Mouse (Mus musculus): ENCODE results near the gene Myocd. TPM values are rescaled to one million over a fixed set of nuclear protein-coding genes. Genes with fewer than 3 reads are reported as not detected.

Gene Myocd
- polyA plus RNA-seq (2012; rRNA removed), result 0.39 and 0.59 TPM in 2 replicates
- polyA plus RNA-seq (2014; fragmentation: Nextera tagmentation; extraction: Ambion mirVana), result 0.50 and 0.75 TPM in 2 replicates

DNA sequence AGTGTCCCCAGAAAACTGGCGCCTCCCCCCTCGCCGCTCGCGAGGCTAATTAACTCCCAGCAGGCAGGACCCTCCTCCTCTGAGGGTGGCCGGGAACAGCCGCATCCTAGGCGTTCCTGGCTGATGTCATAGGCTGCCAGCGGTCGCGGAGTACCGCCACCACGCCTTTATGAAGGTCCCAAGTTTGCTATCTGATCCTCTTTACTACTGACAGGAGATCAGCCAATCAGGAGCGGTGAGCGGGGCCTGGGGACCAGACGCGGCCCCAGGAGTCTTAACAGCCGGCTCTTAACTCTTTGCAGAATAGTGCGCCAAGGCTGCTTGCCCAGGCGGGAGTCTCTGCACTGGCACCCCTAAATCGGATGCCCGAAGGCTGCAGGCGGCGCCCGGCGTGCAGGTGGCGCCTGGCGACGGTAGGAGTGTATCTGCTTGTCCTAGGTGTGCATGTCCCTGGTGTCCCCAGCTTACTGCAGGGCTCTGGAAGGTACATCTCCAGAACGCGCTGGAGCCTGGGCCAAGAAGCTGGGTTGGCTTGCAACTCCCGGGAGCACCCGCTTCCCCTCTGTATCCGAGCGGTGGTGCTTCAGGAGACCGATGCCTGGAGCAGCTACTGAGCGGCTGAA is at the start of gene Myocd:
TSS of gene Myocd (minus strand) at position 139 of the 623 bp plus-strand sequence.
- Histone ChIP-seq H3K27ac (replicated peaks; ENCODE audit: low read depth, low read length) (no peak within 1 kb of the TSS), H3K4me1 (ENCODE audit: control insufficient read depth, insufficient read depth, low read length) (peaks cover 21% of the 10 kb centered on the region), H3K9me3 (ENCODE audit: control insufficient read depth, low read length) (no peaks in the 10 kb centered on the region), H3K4me2 (replicated peaks; ENCODE audit: low read depth, low read length, severe bottlenecking) (peak within 1 kb of the TSS; percentile 85), H3K4me3 (replicated peaks; ENCODE audit: low read length) (peak within 1 kb of the TSS; percentile 38), H3K36me3 (ENCODE audit: control insufficient read depth, insufficient read depth, low read length) (no peaks in the 10 kb centered on the region), H3K27me3 (ENCODE audit: control insufficient read depth, insufficient read depth, low read length) (peaks cover 8% of the 10 kb centered on the region; the same call in 1 of the 2 replicates), H3K9ac (ENCODE audit: low read depth, low read length, severe bottlenecking) (peak within 1 kb of the TSS; percentile 41)
- ATAC-seq (ENCODE audit: low FRiP score, low read depth) (peak; percentile 74), DNase-seq (ENCODE audit: low spot score) (peak; percentile 58)
- no peak for TF ChIP-seq POLR2A (IDR thresholded peaks at IDR 0.05; ENCODE audit: borderline replicate concordance, extremely low read depth, insufficient read depth, insufficient read length)
- under 1% methylated on average over 36 of the region's 37 CpGs for WGBS

DNA sequence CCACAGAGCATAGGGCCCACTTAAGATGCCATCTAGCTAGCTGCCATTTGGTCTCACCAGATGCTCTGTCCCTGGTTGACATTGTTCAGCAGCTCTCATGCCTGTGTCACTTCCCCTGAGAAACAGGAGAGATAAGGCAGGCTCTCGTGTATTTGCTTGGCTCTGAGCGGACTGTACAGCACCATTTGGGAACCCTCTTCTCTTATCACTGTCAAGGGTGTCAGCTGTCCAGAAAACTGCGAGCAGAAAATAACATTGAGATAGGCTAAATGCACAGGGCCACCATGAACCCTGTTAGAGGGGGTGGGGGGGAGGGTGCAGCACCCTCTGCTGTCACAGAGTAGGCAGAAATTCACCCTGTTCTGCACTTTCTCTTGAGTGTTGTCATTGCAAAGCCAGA is 34.0 kb upstream of the Myocd start:
- no peak overlapping the region for H3K9ac ChIP-seq (ENCODE audit: low read depth, low read length, severe bottlenecking)
- no peak overlapping the region for H3K27ac ChIP-seq (replicated peaks; ENCODE audit: low read depth, low read length)
- H3K4me3 ChIP-seq (replicated peaks; ENCODE audit: low read length), result no peak overlapping the region
- no peak for TF ChIP-seq POLR2A (IDR thresholded peaks at IDR 0.05; ENCODE audit: borderline replicate concordance, extremely low read depth, insufficient read depth, insufficient read length)
- ATAC-seq (ENCODE audit: low FRiP score, low read depth) (no peak), DNase-seq (ENCODE audit: low spot score) (no peak)
- H3K9me3 ChIP-seq (ENCODE audit: control insufficient read depth, low read length), result 0 out of 2 replicates have a peak, but pooled peaks cover 2% of the 10 kb centered on the region
- H3K4me2 ChIP-seq (replicated peaks; ENCODE audit: low read depth, low read length, severe bottlenecking), result no peak overlapping the region
- H3K36me3 ChIP-seq (ENCODE audit: control insufficient read depth, insufficient read depth, low read length), result no peaks in the 10 kb centered on the region
- no peaks in the 10 kb centered on the region for H3K4me1 ChIP-seq (ENCODE audit: control insufficient read depth, insufficient read depth, low read length)
- H3K27me3 ChIP-seq (ENCODE audit: control insufficient read depth, insufficient read depth, low read length), result no peaks in the 10 kb centered on the region
- WGBS, result 48% methylated on average over 3 of the region's 3 CpGs

DNA sequence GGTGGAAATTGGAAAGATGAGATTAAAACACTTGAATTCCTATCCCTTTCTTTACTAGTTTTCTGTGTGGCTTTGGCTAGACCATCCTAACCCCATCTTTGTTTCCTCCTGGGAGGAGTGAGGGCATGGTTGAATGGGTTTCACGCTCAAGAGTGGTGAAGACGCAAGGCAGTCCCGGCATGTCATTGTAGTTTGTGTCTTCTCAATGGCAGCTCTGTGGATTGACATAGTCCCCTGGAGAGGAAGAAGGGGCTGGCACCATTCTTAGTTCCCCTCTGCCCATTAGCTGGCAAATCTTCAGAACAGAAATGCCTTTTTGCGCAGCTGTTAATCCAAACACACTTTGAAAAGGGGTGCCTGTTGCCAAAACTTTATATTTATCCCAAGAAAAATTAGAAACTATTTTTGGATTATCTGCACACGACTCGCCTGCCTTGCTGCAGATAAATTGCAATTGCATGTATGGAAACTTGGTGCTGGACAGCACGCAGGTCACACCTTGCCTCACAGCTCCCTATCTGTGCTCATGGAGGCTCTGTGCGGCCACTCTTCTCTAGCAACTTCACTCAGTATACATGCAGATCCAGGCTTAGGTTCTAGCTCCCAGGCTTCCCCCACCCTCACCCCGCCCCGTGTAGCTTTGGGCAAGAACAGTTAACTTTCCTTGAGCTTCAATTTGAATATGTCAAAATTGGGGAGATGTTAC is 24.5 kb upstream of the Myocd start:
- DNase-seq (ENCODE audit: low spot score), result no peak
- H3K4me1 ChIP-seq (ENCODE audit: control insufficient read depth, insufficient read depth, low read length), result no peaks in the 10 kb centered on the region
- H3K27me3 ChIP-seq (ENCODE audit: control insufficient read depth, insufficient read depth, low read length), result no peaks in the 10 kb centered on the region
- no peaks in the 10 kb centered on the region for H3K9me3 ChIP-seq (ENCODE audit: control insufficient read depth, low read length)
- H3K4me2 ChIP-seq (replicated peaks; ENCODE audit: low read depth, low read length, severe bottlenecking), result no peak overlapping the region
- ATAC-seq (ENCODE audit: low FRiP score, low read depth), result no peak
- TF ChIP-seq POLR2A (IDR thresholded peaks at IDR 0.05; ENCODE audit: borderline replicate concordance, extremely low read depth, insufficient read depth, insufficient read length), result no peak
- WGBS, result 85% methylated on average over 10 of the region's 10 CpGs
- H3K9ac ChIP-seq (ENCODE audit: low read depth, low read length, severe bottlenecking), result no peak overlapping the region
- no peak overlapping the region for H3K4me3 ChIP-seq (replicated peaks; ENCODE audit: low read length)
- H3K27ac ChIP-seq (replicated peaks; ENCODE audit: low read depth, low read length), result no peak overlapping the region
- H3K36me3 ChIP-seq (ENCODE audit: control insufficient read depth, insufficient read depth, low read length), result no peaks in the 10 kb centered on the region

GRCm38 (mm10) chr11:65292994-65293393 is 23.2 kb upstream of the Myocd start:
- Histone ChIP-seq H3K4me1 (ENCODE audit: control insufficient read depth, insufficient read depth, low read length) (no peaks in the 10 kb centered on the region), H3K4me2 (replicated peaks; ENCODE audit: low read depth, low read length, severe bottlenecking) (no peak overlapping the region), H3K9me3 (ENCODE audit: control insufficient read depth, low read length) (no peaks in the 10 kb centered on the region), H3K9ac (ENCODE audit: low read depth, low read length, severe bottlenecking) (no peak overlapping the region), H3K36me3 (ENCODE audit: control insufficient read depth, insufficient read depth, low read length) (no peaks in the 10 kb centered on the region), H3K27me3 (ENCODE audit: control insufficient read depth, insufficient read depth, low read length) (no peaks in the 10 kb centered on the region), H3K4me3 (replicated peaks; ENCODE audit: low read length) (no peak overlapping the region), H3K27ac (replicated peaks; ENCODE audit: low read depth, low read length) (no peak overlapping the region)
- ATAC-seq (ENCODE audit: low FRiP score, low read depth) (no peak), DNase-seq (ENCODE audit: low spot score) (no peak)
- no peak for TF ChIP-seq POLR2A (IDR thresholded peaks at IDR 0.05; ENCODE audit: borderline replicate concordance, extremely low read depth, insufficient read depth, insufficient read length)

- H3K4me3 ChIP-seq (replicated peaks; ENCODE audit: low read length), result no peak overlapping the region
- DNase-seq (ENCODE audit: low spot score) (no peak), ATAC-seq (ENCODE audit: low FRiP score, low read depth) (no peak)
- no peaks in the 10 kb centered on the region for H3K27me3 ChIP-seq (ENCODE audit: control insufficient read depth, insufficient read depth, low read length)
- no peaks in the 10 kb centered on the region for H3K4me1 ChIP-seq (ENCODE audit: control insufficient read depth, insufficient read depth, low read length)
- H3K27ac ChIP-seq (replicated peaks; ENCODE audit: low read depth, low read length), result no peak overlapping the region
- H3K9ac ChIP-seq (ENCODE audit: low read depth, low read length, severe bottlenecking), result no peak overlapping the region
- WGBS, result 91% methylated on average over 8 of the region's 8 CpGs
- H3K4me2 ChIP-seq (replicated peaks; ENCODE audit: low read depth, low read length, severe bottlenecking), result no peak overlapping the region
- TF ChIP-seq POLR2A (IDR thresholded peaks at IDR 0.05; ENCODE audit: borderline replicate concordance, extremely low read depth, insufficient read depth, insufficient read length), result no peak
- no peaks in the 10 kb centered on the region for H3K36me3 ChIP-seq (ENCODE audit: control insufficient read depth, insufficient read depth, low read length)
- no peaks in the 10 kb centered on the region for H3K9me3 ChIP-seq (ENCODE audit: control insufficient read depth, low read length)
Measured at GRCm38 (mm10) chr11:65287706-65288105, 17.9 kb upstream of the Myocd start.
